Mouse (Mus musculus): Measurements from ENCODE around the gene Fam234b. TPM values are rescaled to one million over a fixed set of nuclear protein-coding genes. Genes with fewer than 3 reads are reported as not detected.

Fam234b gene
- polyA plus RNA-seq, 1 experiment from 2014 or later, result 31.7 TPM

DNA sequence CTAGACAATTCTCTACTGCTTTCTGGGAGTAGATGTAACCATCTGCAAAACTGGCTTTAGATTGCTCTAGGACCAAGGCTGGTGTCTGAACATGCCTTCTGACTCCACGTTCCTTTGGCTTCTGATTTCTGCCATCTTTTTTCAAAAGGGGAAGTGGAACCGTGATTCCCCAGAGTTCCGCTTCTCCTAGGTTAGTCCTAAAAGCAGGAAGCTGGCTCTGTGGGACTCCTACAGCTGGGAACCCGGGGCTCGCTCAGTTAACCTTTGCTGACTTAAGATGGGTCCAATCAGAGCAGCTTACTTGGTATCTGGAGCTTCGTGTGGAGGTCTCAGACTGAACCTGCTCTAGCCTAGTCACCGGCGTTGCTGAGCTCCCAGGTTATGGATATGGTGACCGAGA is 63.3 kb downstream of the Fam234b start:
- no peak overlapping the region for H3K9ac ChIP-seq (ENCODE audit: low read depth, low read length)
- H3K4me3 ChIP-seq (ENCODE audit: low read depth, low read length), result no peak overlapping the region

DNA sequence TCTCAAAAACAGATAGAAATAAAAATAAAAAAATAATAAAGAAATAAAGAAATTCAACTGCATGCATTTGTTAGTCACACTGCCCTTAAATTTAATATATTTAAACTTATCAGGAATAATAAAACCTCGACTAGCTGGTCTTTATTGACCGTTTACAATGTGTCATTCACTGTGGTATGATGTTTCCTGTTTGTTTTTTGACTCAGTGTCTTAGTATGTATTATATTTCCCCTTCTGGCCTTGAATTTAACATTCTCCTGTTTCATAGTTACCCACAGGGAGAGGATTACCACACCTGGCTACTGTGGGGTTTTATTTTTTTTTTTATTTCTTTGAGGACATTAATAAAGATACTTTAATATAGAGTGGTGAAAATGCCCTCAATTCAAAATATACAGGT is 64.8 kb downstream of the Fam234b start:
- H3K27ac ChIP-seq (ENCODE audit: low read length), result no peak overlapping the region
- no peaks in the 10 kb centered on the region for H3K9me3 ChIP-seq (replicated peaks; ENCODE audit: control insufficient read depth, low read length)
- no peaks in the 10 kb centered on the region for H3K27me3 ChIP-seq (ENCODE audit: control insufficient read depth, insufficient read depth, low read depth, low read length)
- no peak overlapping the region for H3K4me2 ChIP-seq (ENCODE audit: low read depth, low read length)
- no peaks in the 10 kb centered on the region for H3K4me1 ChIP-seq (ENCODE audit: control insufficient read depth, low read depth, low read length)
- no peak for ATAC-seq (ENCODE audit: low read depth)
- H3K9ac ChIP-seq (ENCODE audit: low read depth, low read length), result no peak overlapping the region
- H3K36me3 ChIP-seq (ENCODE audit: control insufficient read depth, insufficient read depth), result no peaks in the 10 kb centered on the region
- H3K4me3 ChIP-seq (ENCODE audit: low read depth, low read length), result no peak overlapping the region
- WGBS (ENCODE audit: insufficient replicate concordance), result 36% methylated on average over 2 of the region's 2 CpGs

More for the DNA sequence above, 63.3 kb downstream of the Fam234b start:
- no peaks in the 10 kb centered on the region for H3K27me3 ChIP-seq (ENCODE audit: control insufficient read depth, insufficient read depth, low read depth, low read length)
- WGBS (ENCODE audit: insufficient replicate concordance), result 63% methylated on average over 9 of the region's 9 CpGs
- H3K27ac ChIP-seq (ENCODE audit: low read length), result no peak overlapping the region
- H3K9me3 ChIP-seq (replicated peaks; ENCODE audit: control insufficient read depth, low read length), result no peaks in the 10 kb centered on the region
- H3K4me1 ChIP-seq (ENCODE audit: control insufficient read depth, low read depth, low read length), result no peaks in the 10 kb centered on the region
- no peak for ATAC-seq (ENCODE audit: low read depth)
- no peaks in the 10 kb centered on the region for H3K36me3 ChIP-seq (ENCODE audit: control insufficient read depth, insufficient read depth)
- H3K4me2 ChIP-seq (ENCODE audit: low read depth, low read length), result no peak overlapping the region

DNA sequence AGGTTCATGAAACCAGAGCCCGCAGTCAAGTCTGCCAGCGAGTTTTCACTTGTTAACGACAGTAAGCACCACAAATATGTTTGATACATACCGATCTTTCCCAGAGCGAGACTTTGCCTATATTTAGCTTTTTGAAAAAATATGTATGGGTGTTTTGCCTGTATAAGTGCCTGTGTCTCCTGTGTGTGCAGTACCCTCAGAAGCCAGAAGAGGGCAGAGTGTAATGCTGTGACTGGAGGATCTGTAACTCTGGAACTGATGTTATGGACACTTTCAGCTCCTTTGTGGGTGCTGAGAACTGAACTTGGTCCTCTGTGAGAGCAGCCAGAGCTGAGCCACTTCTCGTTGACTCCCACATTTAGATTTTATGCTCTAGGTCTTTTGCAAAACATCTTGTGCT is 66.4 kb downstream of the Fam234b start:
- Histone ChIP-seq H3K27ac (ENCODE audit: low read length) (no peak overlapping the region), H3K9me3 (replicated peaks; ENCODE audit: control insufficient read depth, low read length) (no peaks in the 10 kb centered on the region), H3K9ac (ENCODE audit: low read depth, low read length) (no peak overlapping the region), H3K4me2 (ENCODE audit: low read depth, low read length) (no peak overlapping the region), H3K4me1 (ENCODE audit: control insufficient read depth, low read depth, low read length) (no peaks in the 10 kb centered on the region), H3K36me3 (ENCODE audit: control insufficient read depth, insufficient read depth) (no peaks in the 10 kb centered on the region), H3K4me3 (ENCODE audit: low read depth, low read length) (no peak overlapping the region), H3K27me3 (ENCODE audit: control insufficient read depth, insufficient read depth, low read depth, low read length) (no peaks in the 10 kb centered on the region)
- WGBS (ENCODE audit: insufficient replicate concordance), result 79% methylated on average over 6 of the region's 6 CpGs
- no peak for ATAC-seq (ENCODE audit: low read depth)

DNA sequence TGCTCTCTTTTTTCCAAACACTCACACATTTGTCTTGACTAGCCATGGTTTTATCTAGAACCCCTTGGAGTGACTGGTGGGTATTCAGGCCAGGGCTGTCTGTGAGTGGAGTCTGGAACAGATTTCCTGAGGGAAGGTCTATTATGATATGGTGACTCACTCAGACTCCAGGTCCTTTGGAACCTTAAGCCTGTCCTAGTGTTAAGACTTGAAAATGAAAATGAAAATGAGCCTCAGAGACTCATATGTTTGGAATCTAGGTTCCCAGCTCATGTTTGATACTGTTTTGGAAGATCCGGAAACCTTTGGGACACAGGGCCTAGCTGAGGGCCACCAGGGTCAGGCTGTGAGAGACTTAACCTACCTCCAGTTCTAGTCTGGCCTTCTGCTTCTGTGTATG is 68.3 kb downstream of the Fam234b start:
- Histone ChIP-seq H3K4me2 (ENCODE audit: low read depth, low read length) (no peak overlapping the region), H3K27me3 (ENCODE audit: control insufficient read depth, insufficient read depth, low read depth, low read length) (no peaks in the 10 kb centered on the region), H3K9ac (ENCODE audit: low read depth, low read length) (no peak overlapping the region), H3K4me1 (ENCODE audit: control insufficient read depth, low read depth, low read length) (no peaks in the 10 kb centered on the region), H3K9me3 (replicated peaks; ENCODE audit: control insufficient read depth, low read length) (no peaks in the 10 kb centered on the region), H3K36me3 (ENCODE audit: control insufficient read depth, insufficient read depth) (no peaks in the 10 kb centered on the region), H3K4me3 (ENCODE audit: low read depth, low read length) (no peak overlapping the region), H3K27ac (ENCODE audit: low read length) (no peak overlapping the region)
- 56% methylated on average over 1 of the region's 1 CpGs for WGBS (ENCODE audit: insufficient replicate concordance)
- ATAC-seq (ENCODE audit: low read depth), result no peak

DNA sequence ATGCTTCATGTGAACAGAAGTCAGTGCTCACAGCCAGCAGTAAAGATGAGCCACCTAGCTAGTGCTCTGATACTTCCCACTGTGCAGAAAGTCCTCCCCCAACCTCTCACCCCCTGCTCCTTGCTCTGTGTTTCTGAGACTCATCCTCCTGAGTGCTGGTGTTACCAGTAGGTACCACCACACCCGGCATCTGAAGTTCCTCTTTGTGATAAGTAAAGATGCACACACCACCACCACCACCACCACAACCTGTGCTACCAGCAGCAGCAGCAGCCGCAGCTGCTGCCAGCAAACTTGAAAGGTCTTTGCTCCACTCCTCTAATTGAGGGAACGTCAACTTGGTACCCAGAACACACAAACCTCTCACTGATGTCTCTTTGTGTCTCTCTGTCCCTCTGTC is 69.4 kb downstream of the Fam234b start:
- Histone ChIP-seq H3K9me3 (replicated peaks; ENCODE audit: control insufficient read depth, low read length) (no peaks in the 10 kb centered on the region), H3K27ac (ENCODE audit: low read length) (no peak overlapping the region), H3K27me3 (ENCODE audit: control insufficient read depth, insufficient read depth, low read depth, low read length) (no peaks in the 10 kb centered on the region), H3K4me1 (ENCODE audit: control insufficient read depth, low read depth, low read length) (no peaks in the 10 kb centered on the region), H3K4me3 (ENCODE audit: low read depth, low read length) (no peak overlapping the region), H3K36me3 (ENCODE audit: control insufficient read depth, insufficient read depth) (no peaks in the 10 kb centered on the region), H3K9ac (ENCODE audit: low read depth, low read length) (no peak overlapping the region), H3K4me2 (ENCODE audit: low read depth, low read length) (no peak overlapping the region)
- 24% methylated on average over 3 of the region's 3 CpGs for WGBS (ENCODE audit: insufficient replicate concordance)
- no peak for ATAC-seq (ENCODE audit: low read depth)

DNA sequence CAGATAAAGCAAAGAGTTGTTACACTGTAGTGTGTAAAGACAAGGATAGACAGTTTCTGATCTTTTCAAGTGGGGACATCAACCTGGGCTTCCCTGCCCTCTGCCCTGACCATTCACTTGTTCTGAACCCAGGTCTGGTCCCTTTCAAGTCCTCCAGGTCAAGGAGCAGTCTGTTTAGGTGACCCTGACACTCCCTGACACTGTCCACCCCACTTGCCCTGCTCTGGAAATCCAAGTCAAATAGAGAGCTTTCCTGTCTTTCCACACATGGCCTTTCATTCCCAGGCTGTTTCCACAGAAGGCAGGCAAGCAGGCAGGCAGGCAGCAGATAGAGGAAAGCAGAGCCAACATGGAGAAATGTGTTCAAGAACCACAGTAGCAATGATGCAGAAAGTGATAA is 70.6 kb downstream of the Fam234b start:
- Histone ChIP-seq H3K27me3 (ENCODE audit: control insufficient read depth, insufficient read depth, low read depth, low read length) (no peaks in the 10 kb centered on the region), H3K4me2 (ENCODE audit: low read depth, low read length) (no peak overlapping the region), H3K9me3 (replicated peaks; ENCODE audit: control insufficient read depth, low read length) (no peaks in the 10 kb centered on the region), H3K36me3 (ENCODE audit: control insufficient read depth, insufficient read depth) (no peaks in the 10 kb centered on the region), H3K4me1 (ENCODE audit: control insufficient read depth, low read depth, low read length) (no peaks in the 10 kb centered on the region), H3K4me3 (ENCODE audit: low read depth, low read length) (no peak overlapping the region), H3K9ac (ENCODE audit: low read depth, low read length) (no peak overlapping the region), H3K27ac (ENCODE audit: low read length) (no peak overlapping the region)
- ATAC-seq (ENCODE audit: low read depth), result no peak

DNA sequence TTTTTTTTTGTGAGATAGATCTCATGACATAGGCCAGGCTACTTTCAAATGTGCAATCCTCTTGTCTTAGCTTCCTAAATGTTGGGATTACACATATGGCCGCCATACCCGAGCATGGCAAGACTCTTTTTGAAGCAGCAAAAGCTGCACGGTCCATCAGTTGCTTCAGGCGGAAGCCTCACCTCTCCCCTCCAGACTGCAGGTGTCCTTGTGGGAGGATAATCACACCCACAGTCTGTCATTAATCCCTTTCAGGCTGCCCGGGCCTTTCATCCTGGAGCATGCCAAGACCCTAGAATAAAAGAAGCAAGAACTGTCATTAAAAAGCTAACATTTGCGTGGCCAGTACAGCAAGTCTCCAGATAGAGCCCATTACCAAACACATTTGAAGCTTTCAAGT is 71.8 kb downstream of the Fam234b start:
- 61% methylated on average over 6 of the region's 6 CpGs for WGBS (ENCODE audit: insufficient replicate concordance)
- Histone ChIP-seq H3K9ac (ENCODE audit: low read depth, low read length) (no peak overlapping the region), H3K27me3 (ENCODE audit: control insufficient read depth, insufficient read depth, low read depth, low read length) (no peaks in the 10 kb centered on the region), H3K4me3 (ENCODE audit: low read depth, low read length) (no peak overlapping the region), H3K4me1 (ENCODE audit: control insufficient read depth, low read depth, low read length) (no peaks in the 10 kb centered on the region), H3K36me3 (ENCODE audit: control insufficient read depth, insufficient read depth) (no peaks in the 10 kb centered on the region), H3K4me2 (ENCODE audit: low read depth, low read length) (no peak overlapping the region), H3K27ac (ENCODE audit: low read length) (no peak overlapping the region), H3K9me3 (replicated peaks; ENCODE audit: control insufficient read depth, low read length) (no peaks in the 10 kb centered on the region)
- ATAC-seq (ENCODE audit: low read depth), result no peak

DNA sequence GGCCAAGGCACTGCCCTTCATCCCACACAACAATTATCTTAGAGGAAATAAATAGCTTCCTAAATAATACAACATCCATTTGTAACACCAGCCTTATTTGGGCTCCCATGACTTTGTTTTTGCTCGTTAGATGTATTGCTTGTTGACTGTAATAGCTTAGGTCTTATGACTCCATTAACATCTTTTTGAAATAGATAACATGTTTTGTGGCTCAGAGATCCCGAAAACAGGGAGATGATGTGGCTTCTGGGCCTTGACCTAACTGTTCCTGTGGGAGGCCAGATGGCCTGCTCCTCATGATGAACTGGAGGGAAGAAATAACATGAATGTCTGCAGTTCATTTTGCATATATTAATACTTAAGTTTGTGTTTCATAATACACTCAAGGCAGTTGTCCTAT is 74.0 kb downstream of the Fam234b start:
- H3K9ac ChIP-seq (ENCODE audit: low read depth, low read length), result no peak overlapping the region
- 43% methylated on average over 2 of the region's 2 CpGs for WGBS (ENCODE audit: insufficient replicate concordance)
- no peak for ATAC-seq (ENCODE audit: low read depth)
- H3K27ac ChIP-seq (ENCODE audit: low read length), result no peak overlapping the region
- H3K36me3 ChIP-seq (ENCODE audit: control insufficient read depth, insufficient read depth), result no peaks in the 10 kb centered on the region
- no peak overlapping the region for H3K4me2 ChIP-seq (ENCODE audit: low read depth, low read length)
- no peaks in the 10 kb centered on the region for H3K9me3 ChIP-seq (replicated peaks; ENCODE audit: control insufficient read depth, low read length)
- no peaks in the 10 kb centered on the region for H3K4me1 ChIP-seq (ENCODE audit: control insufficient read depth, low read depth, low read length)
- H3K27me3 ChIP-seq (ENCODE audit: control insufficient read depth, insufficient read depth, low read depth, low read length), result no peaks in the 10 kb centered on the region
- no peak overlapping the region for H3K4me3 ChIP-seq (ENCODE audit: low read depth, low read length)

DNA sequence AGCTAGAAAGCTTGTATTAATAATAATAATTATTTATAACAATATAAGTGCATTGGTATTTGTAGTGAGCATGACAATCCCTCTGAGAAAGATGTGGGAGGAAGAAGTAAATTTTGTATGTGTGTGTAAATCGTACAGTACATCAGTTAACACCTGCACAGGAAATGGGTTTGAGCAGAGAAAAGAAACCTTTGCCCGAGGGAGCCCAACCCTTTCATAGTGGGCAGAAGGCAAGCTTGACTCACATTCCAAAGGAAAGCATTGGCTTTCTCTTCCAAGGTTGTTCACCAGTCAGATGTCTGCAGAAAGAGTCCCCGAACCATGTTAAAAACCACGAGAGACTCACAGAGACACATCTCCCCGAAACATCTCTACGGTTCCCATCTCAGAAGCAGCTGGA is 75.3 kb downstream of the Fam234b start:
- no peak overlapping the region for H3K27ac ChIP-seq (ENCODE audit: low read length)
- H3K4me1 ChIP-seq (ENCODE audit: control insufficient read depth, low read depth, low read length), result no peaks in the 10 kb centered on the region
- ATAC-seq (ENCODE audit: low read depth), result no peak
- H3K4me2 ChIP-seq (ENCODE audit: low read depth, low read length), result no peak overlapping the region
- no peaks in the 10 kb centered on the region for H3K9me3 ChIP-seq (replicated peaks; ENCODE audit: control insufficient read depth, low read length)
- no peak overlapping the region for H3K4me3 ChIP-seq (ENCODE audit: low read depth, low read length)
- no peaks in the 10 kb centered on the region for H3K36me3 ChIP-seq (ENCODE audit: control insufficient read depth, insufficient read depth)
- no peak overlapping the region for H3K9ac ChIP-seq (ENCODE audit: low read depth, low read length)
- 53% methylated on average over 6 of the region's 6 CpGs for WGBS (ENCODE audit: insufficient replicate concordance)
- H3K27me3 ChIP-seq (ENCODE audit: control insufficient read depth, insufficient read depth, low read depth, low read length), result no peaks in the 10 kb centered on the region

DNA sequence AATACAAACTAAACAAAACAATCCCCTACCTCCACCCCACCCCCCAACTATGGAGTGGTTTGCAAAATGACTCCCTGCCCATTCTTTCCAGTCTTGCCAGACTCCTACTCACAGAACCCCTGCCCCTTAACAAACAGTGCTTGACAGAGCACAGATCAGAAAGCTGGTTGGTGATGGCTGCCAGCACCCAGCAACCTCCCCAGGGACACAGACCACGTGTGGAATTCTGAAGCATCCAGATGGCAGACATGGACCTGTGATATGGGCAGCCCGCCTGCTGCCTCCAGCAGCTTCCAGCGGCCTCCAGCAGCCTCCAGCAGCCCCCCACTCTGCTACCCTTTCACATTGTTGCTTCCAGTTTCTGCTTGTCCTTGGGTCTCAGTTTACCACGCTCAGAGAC is 77.5 kb downstream of the Fam234b start:
- Histone ChIP-seq H3K27ac (ENCODE audit: low read length) (no peak overlapping the region), H3K4me2 (ENCODE audit: low read depth, low read length) (no peak overlapping the region), H3K9me3 (replicated peaks; ENCODE audit: control insufficient read depth, low read length) (no peaks in the 10 kb centered on the region), H3K4me1 (ENCODE audit: control insufficient read depth, low read depth, low read length) (no peaks in the 10 kb centered on the region), H3K36me3 (ENCODE audit: control insufficient read depth, insufficient read depth) (no peaks in the 10 kb centered on the region), H3K9ac (ENCODE audit: low read depth, low read length) (no peak overlapping the region), H3K4me3 (ENCODE audit: low read depth, low read length) (no peak overlapping the region), H3K27me3 (ENCODE audit: control insufficient read depth, insufficient read depth, low read depth, low read length) (no peaks in the 10 kb centered on the region)
- 41% methylated on average over 4 of the region's 4 CpGs for WGBS (ENCODE audit: insufficient replicate concordance)
- no peak for ATAC-seq (ENCODE audit: low read depth)

All from liver, embryonic 16.5 days (tissue).